Mouse (Mus musculus): Measurements from ENCODE around the gene Tlr6. TPM values are rescaled to one million over a fixed set of nuclear protein-coding genes. Genes with fewer than 3 reads are reported as not detected.

Gene Tlr6
- polyA plus RNA-seq, 1 experiment from 2014 or later = 0.70 TPM

GRCm38 (mm10) chr5:64918616-64919597 is 41.0 kb downstream of the Tlr6 start:
- no peaks in the 10 kb centered on the region for H3K36me3 ChIP-seq
- no peak for ATAC-seq (ENCODE audit: low FRiP score, low read depth)
- no peak overlapping the region for H3K4me2 ChIP-seq (replicated peaks)
- H3K27ac ChIP-seq (replicated peaks) = no peak overlapping the region
- H3K9me3 ChIP-seq = 0 out of 2 replicates have a peak, but pooled peaks cover 6% of the 10 kb centered on the region
- H3K4me1 ChIP-seq = no peaks in the 10 kb centered on the region
- H3K9ac ChIP-seq (replicated peaks) = no peak overlapping the region
- WGBS = 94% methylated on average over 6 of the region's 6 CpGs
- no peaks in the 10 kb centered on the region for H3K27me3 ChIP-seq
- no peak overlapping the region for H3K4me3 ChIP-seq

DNA sequence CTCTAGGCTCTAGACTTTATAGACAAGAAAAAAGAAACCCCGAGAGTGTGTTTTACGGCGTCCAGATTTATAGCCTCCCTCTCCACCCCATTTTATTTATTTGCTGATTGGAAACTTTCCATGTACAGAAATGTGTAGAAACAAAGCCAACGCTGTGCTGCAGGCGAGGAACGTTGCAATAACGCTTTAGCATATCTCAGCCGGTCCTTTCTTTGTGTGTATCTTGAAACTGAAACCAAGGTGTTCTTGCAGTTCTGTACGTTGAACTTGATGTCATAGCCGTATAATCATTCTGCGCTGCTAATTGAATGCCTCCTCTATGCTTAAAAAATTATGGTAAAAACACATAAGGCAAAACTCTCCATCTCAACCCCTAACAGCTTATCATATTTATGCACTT is 42.2 kb downstream of the Tlr6 start:
- ATAC-seq (ENCODE audit: low FRiP score, low read depth) = no peak
- Histone ChIP-seq H3K4me3 (no peak overlapping the region), H3K9me3 (0 out of 2 replicates have a peak, but pooled peaks cover 6% of the 10 kb centered on the region), H3K27me3 (no peaks in the 10 kb centered on the region), H3K27ac (replicated peaks) (no peak overlapping the region), H3K4me2 (replicated peaks) (no peak overlapping the region), H3K4me1 (no peaks in the 10 kb centered on the region), H3K36me3 (no peaks in the 10 kb centered on the region), H3K9ac (replicated peaks) (no peak overlapping the region)
- WGBS = 96% methylated on average over 11 of the region's 11 CpGs

DNA sequence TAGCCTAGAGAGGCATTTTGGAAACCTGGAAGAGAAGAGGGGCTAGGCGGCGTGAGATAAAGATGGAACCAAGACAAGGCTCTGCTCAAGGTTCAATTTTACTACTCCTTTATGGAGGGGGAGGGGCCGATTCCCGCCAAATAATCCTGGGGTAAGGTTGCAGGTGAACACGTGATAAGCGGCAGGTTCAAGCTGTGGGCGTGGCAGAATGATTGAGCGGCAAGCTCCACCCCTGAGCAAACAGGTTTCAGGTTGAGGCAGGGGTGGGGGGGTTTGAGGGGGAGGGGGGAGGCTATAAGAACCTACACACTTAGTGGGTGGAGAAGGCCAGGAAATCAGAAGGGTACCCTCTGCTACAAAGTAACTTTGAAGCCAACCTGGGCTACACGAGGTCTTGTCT is 42.7 kb downstream of the Tlr6 start:
- Histone ChIP-seq H3K9ac (replicated peaks) (no peak overlapping the region), H3K36me3 (no peaks in the 10 kb centered on the region), H3K27me3 (no peaks in the 10 kb centered on the region), H3K4me2 (replicated peaks) (no peak overlapping the region), H3K9me3 (0 out of 2 replicates have a peak, but pooled peaks cover 6% of the 10 kb centered on the region), H3K4me1 (no peaks in the 10 kb centered on the region), H3K27ac (replicated peaks) (no peak overlapping the region), H3K4me3 (no peak overlapping the region)
- no peak for ATAC-seq (ENCODE audit: low FRiP score, low read depth)
- 96% methylated on average over 9 of the region's 9 CpGs for WGBS

- WGBS = 85% methylated on average over 6 of the region's 6 CpGs
- ATAC-seq (ENCODE audit: low FRiP score, low read depth) = no peak
- no peaks in the 10 kb centered on the region for H3K4me1 ChIP-seq
- H3K27ac ChIP-seq (replicated peaks) = no peak overlapping the region
- no peaks in the 10 kb centered on the region for H3K27me3 ChIP-seq
- H3K9me3 ChIP-seq = no peaks in the 10 kb centered on the region
- H3K4me2 ChIP-seq (replicated peaks) = no peak overlapping the region
- H3K4me3 ChIP-seq = no peak overlapping the region
- no peak overlapping the region for H3K9ac ChIP-seq (replicated peaks)
- H3K36me3 ChIP-seq = no peaks in the 10 kb centered on the region
Observed at GRCm38 (mm10) chr5:64908585-64909284, 51.2 kb downstream of the Tlr6 start.

DNA sequence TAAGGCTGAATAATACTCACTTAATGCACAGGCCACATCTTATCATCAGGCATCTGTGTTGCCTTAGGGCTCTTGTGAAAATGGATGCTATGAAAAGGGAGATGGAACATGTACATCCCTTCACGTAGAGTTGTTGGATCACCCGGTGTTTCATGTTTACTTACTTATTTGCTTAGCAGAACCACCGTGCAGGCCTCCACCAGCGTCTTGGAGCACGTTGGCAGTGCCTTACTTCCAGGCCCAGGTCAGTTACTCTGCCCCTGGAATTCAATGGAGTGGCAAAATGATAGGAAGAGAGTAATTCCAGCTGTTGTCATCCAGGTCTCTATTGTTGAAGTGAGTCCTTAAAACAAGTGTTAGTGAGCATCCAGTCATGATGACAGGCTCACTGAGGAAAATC is 52.0 kb downstream of the Tlr6 start:
- Histone ChIP-seq H3K27ac (replicated peaks) (no peak overlapping the region), H3K27me3 (no peaks in the 10 kb centered on the region), H3K4me3 (no peak overlapping the region), H3K36me3 (no peaks in the 10 kb centered on the region), H3K9me3 (no peaks in the 10 kb centered on the region), H3K4me1 (no peaks in the 10 kb centered on the region), H3K4me2 (replicated peaks) (no peak overlapping the region), H3K9ac (replicated peaks) (no peak overlapping the region)
- WGBS = 89% methylated on average over 5 of the region's 5 CpGs
- no peak for ATAC-seq (ENCODE audit: low FRiP score, low read depth)

GRCm38 (mm10) chr5:64905516-64906271 is 54.2 kb downstream of the Tlr6 start:
- Histone ChIP-seq H3K27me3 (no peaks in the 10 kb centered on the region), H3K36me3 (no peaks in the 10 kb centered on the region), H3K4me2 (replicated peaks) (no peak overlapping the region; the same call in 1 of the 2 replicates), H3K9ac (replicated peaks) (no peak overlapping the region), H3K27ac (replicated peaks) (no peak overlapping the region), H3K4me3 (no peak overlapping the region), H3K4me1 (no peaks in the 10 kb centered on the region), H3K9me3 (peaks cover 4% of the 10 kb centered on the region; the same call in 1 of the 2 replicates)
- WGBS = 66% methylated on average over 14 of the region's 14 CpGs
- no peak for ATAC-seq (ENCODE audit: low FRiP score, low read depth)

MicroRNAs within 50 kb of the gene (microRNA counts, 519-probe panel; counts per million panel counts)
- microRNA mmu-miR-574-3p (not detected), microRNA mmu-miR-574-5p (not detected)

Small RNA genes within 50 kb of the gene (microRNA-seq; reads per million reads assigned to microRNA genes)
- 61.1 reads per million, percentile 46 among the genes with 10 or more reads in this experiment for gene Mir574

Other genes with a start within 250 kb of the Tlr6 start
- 37.4 and 39.9 TPM in 2 replicates for gene Klf3, start 156.7 kb downstream of the Tlr6 start, polyA plus RNA-seq (2016; fragmentation: Nextera tagmentation; extraction: Ambion mirVana)
- 0.50 and 0.63 TPM in 2 replicates for gene Tlr1, start 26.5 kb downstream of the Tlr6 start, polyA plus RNA-seq (2016; fragmentation: Nextera tagmentation; extraction: Ambion mirVana)
- 15.3 and 21.1 TPM in 2 replicates for gene Fam114a1, start 10.0 kb upstream of the Tlr6 start, polyA plus RNA-seq (2016; fragmentation: Nextera tagmentation; extraction: Ambion mirVana)
- 0.18 TPM in 1 of 2 replicates, not detected in the other for gene Tmem156, start 132.0 kb upstream of the Tlr6 start, polyA plus RNA-seq (2016; fragmentation: Nextera tagmentation; extraction: Ambion mirVana)
- 27.2 and 29.8 TPM in 2 replicates for gene Klhl5, start 147.4 kb upstream of the Tlr6 start, polyA plus RNA-seq (2016; fragmentation: Nextera tagmentation; extraction: Ambion mirVana)
- 16.6 and 18.1 TPM in 2 replicates for gene Wdr19, start 239.6 kb upstream of the Tlr6 start, polyA plus RNA-seq (2016; fragmentation: Nextera tagmentation; extraction: Ambion mirVana)